Mouse (Mus musculus) cerebellum, adult 9-11 months (tissue): ENCODE measurements around the gene B4galt5.

Experiments used
- DNase-seq: peaks from one replicate; pipeline ENCODE4 v3.0.0; 2022

B4galt5 gene

GRCm38 (mm10) chr2:167274713-167275465, 74.1 kb downstream of the B4galt5 start:
- no peak for DNase-seq

GRCm38 (mm10) chr2:167273206-167273740, 75.7 kb downstream of the B4galt5 start:
- DNase-seq = no peak

- no peak for DNase-seq
Observed at GRCm38 (mm10) chr2:167272706-167273105, 76.3 kb downstream of the B4galt5 start.

GRCm38 (mm10) chr2:167271121-167271521, 77.9 kb downstream of the B4galt5 start:
- DNase-seq = no peak

GRCm38 (mm10) chr2:167270496-167270895, 78.5 kb downstream of the B4galt5 start:
- DNase-seq = no peak

GRCm38 (mm10) chr2:167268721-167269120, 80.3 kb downstream of the B4galt5 start:
- DNase-seq = no peak

GRCm38 (mm10) chr2:167268411-167268690, 80.6 kb downstream of the B4galt5 start:
- DNase-seq = no peak

- DNase-seq = no peak
Observed at GRCm38 (mm10) chr2:167267531-167268410, 81.2 kb downstream of the B4galt5 start.

- DNase-seq = no peak
Observed at GRCm38 (mm10) chr2:167266231-167266630, 82.8 kb downstream of the B4galt5 start.

GRCm38 (mm10) chr2:167265806-167266205, 83.2 kb downstream of the B4galt5 start:
- DNase-seq = no peak

- DNase-seq = no peak
Observed at GRCm38 (mm10) chr2:167265021-167265420, 84.0 kb downstream of the B4galt5 start.

- no peak for DNase-seq
Observed at GRCm38 (mm10) chr2:167263931-167264330, 85.1 kb downstream of the B4galt5 start.

GRCm38 (mm10) chr2:167263040-167263810, 85.8 kb downstream of the B4galt5 start:
- no peak for DNase-seq

GRCm38 (mm10) chr2:167262433-167262832, 86.5 kb downstream of the B4galt5 start:
- DNase-seq = no peak

GRCm38 (mm10) chr2:167261106-167261505, 87.9 kb downstream of the B4galt5 start:
- DNase-seq = no peak

GRCm38 (mm10) chr2:167257790-167258189, 91.2 kb downstream of the B4galt5 start:
- no peak for DNase-seq

GRCm38 (mm10) chr2:167254808-167255207, 94.2 kb downstream of the B4galt5 start:
- DNase-seq = no peak

GRCm38 (mm10) chr2:167254185-167254584, 94.8 kb downstream of the B4galt5 start:
- DNase-seq = no peak

- no peak for DNase-seq
Observed at GRCm38 (mm10) chr2:167253476-167253875, 95.5 kb downstream of the B4galt5 start.

GRCm38 (mm10) chr2:167252057-167252687, 96.8 kb downstream of the B4galt5 start:
- no peak for DNase-seq

- no peak for DNase-seq
Observed at GRCm38 (mm10) chr2:167250736-167251337, 98.1 kb downstream of the B4galt5 start.
